Comparison of ENCODE assay signal across 18 mouse cellular contexts in genomic region chr13:109994240-109994764, GRCm38 (mm10).
DNase-seq lines count a peak whose midpoint lies in the region; ATAC-seq lines count a peak whose summit lies in the region.
"Had no signal": no experiment of that assay in that cellular context is flagged by ENCODE, and none has a peak within 500 bp of the region (broad histone marks: within the 10 kb centered on the region; RNA-seq: fewer than 3 reads in every experiment).

No protein-coding gene starts in this region.

- no peaks in the 10 kb centered on the region for H3K9me3 ChIP-seq in embryonic facial prominence, embryonic 11.5 days (replicated peaks; ENCODE audit: control insufficient read depth, low read length)
- no peaks in the 10 kb centered on the region for H3K9me3 ChIP-seq in limb, embryonic 10.5 days (replicated peaks)
- H3K9me3 ChIP-seq in stomach, embryonic 16.5 days (replicated peaks; ENCODE audit: control insufficient read depth, low read length) = no peaks in the 10 kb centered on the region
- no peaks in the 10 kb centered on the region for H3K9me3 ChIP-seq in midbrain, embryonic 14.5 days (ENCODE audit: control insufficient read depth, low read length)
- H3K9me3 ChIP-seq: hindbrain, embryonic 10.5 days; lung, embryonic 15.5 days; midbrain, embryonic 10.5 days; neural tube, embryonic 12.5 days had no signal

- no peak overlapping the region for H3K4me2 ChIP-seq in embryonic facial prominence, embryonic 11.5 days (ENCODE audit: low read depth, low read length)
- no peak overlapping the region for H3K4me2 ChIP-seq in stomach, embryonic 16.5 days (ENCODE audit: low read depth, low read length)
- H3K4me2 ChIP-seq in midbrain, embryonic 14.5 days (ENCODE audit: low read length) = no peak overlapping the region
- H3K4me2 ChIP-seq: lung, embryonic 15.5 days; neural tube, embryonic 12.5 days had no signal

- H3K36me3 ChIP-seq in embryonic facial prominence, embryonic 11.5 days (replicated peaks; ENCODE audit: control insufficient read depth, insufficient read depth, low read depth, low read length) = no peaks in the 10 kb centered on the region
- no peaks in the 10 kb centered on the region for H3K36me3 ChIP-seq in limb, embryonic 10.5 days
- H3K36me3 ChIP-seq in stomach, embryonic 16.5 days (ENCODE audit: control insufficient read depth, insufficient read depth, low read length) = no peaks in the 10 kb centered on the region
- no peaks in the 10 kb centered on the region for H3K36me3 ChIP-seq in midbrain, embryonic 14.5 days (ENCODE audit: control insufficient read depth, insufficient read depth, low read length)
- H3K36me3 ChIP-seq: hindbrain, embryonic 10.5 days; lung, embryonic 15.5 days; midbrain, embryonic 10.5 days; neural tube, embryonic 12.5 days had no signal

- no peaks in the 10 kb centered on the region for H3K27me3 ChIP-seq in embryonic facial prominence, embryonic 11.5 days (ENCODE audit: control insufficient read depth, insufficient read depth, low read length)
- H3K27me3 ChIP-seq in limb, embryonic 10.5 days (ENCODE audit: low read depth, poor library complexity, severe bottlenecking) = no peaks in the 10 kb centered on the region
- H3K27me3 ChIP-seq in stomach, embryonic 16.5 days (ENCODE audit: control insufficient read depth, insufficient read depth, low read length) = no peaks in the 10 kb centered on the region
- H3K27me3 ChIP-seq in midbrain, embryonic 14.5 days (ENCODE audit: control insufficient read depth, insufficient read depth, low read length) = no peaks in the 10 kb centered on the region
- H3K27me3 ChIP-seq: lung, embryonic 15.5 days; neural tube, embryonic 12.5 days had no signal

- no peak overlapping the region for H3K4me3 ChIP-seq in embryonic facial prominence, embryonic 11.5 days (ENCODE audit: low read depth, low read length)
- H3K4me3 ChIP-seq in limb, embryonic 10.5 days = no peak overlapping the region
- H3K4me3 ChIP-seq in stomach, embryonic 16.5 days (replicated peaks; ENCODE audit: low read length) = no peak overlapping the region
- H3K4me3 ChIP-seq in midbrain, embryonic 14.5 days (replicated peaks; ENCODE audit: low read depth, low read length) = no peak overlapping the region
- H3K4me3 ChIP-seq: hindbrain, embryonic 10.5 days; lung, embryonic 15.5 days; midbrain, embryonic 10.5 days; neural tube, embryonic 12.5 days had no signal

- 53% methylated on average over 3 of the region's 3 CpGs for WGBS in embryonic facial prominence, embryonic 11.5 days
- 33% methylated on average over 3 of the region's 3 CpGs for WGBS in limb, embryonic 10.5 days
- 59% methylated on average over 3 of the region's 3 CpGs for WGBS in stomach, embryonic 16.5 days
- 76% methylated on average over 3 of the region's 3 CpGs for WGBS in midbrain, embryonic 14.5 days

- no peak overlapping the region for H3K27ac ChIP-seq in embryonic facial prominence, embryonic 11.5 days (replicated peaks; ENCODE audit: low read depth, low read length)
- peak overlapping the region; percentile 77 for H3K27ac ChIP-seq in limb, embryonic 10.5 days
- H3K27ac ChIP-seq in stomach, embryonic 16.5 days (ENCODE audit: low read length) = peak overlapping the region; percentile 21; the same call in 1 of the 2 replicates
- no peak overlapping the region for H3K27ac ChIP-seq in midbrain, embryonic 14.5 days (replicated peaks; ENCODE audit: low read depth, low read length)
- H3K27ac ChIP-seq: hindbrain, embryonic 10.5 days; hindbrain, postnatal 0 days; liver, embryonic 14.5 days; lung, embryonic 15.5 days; midbrain, embryonic 10.5 days; neural tube, embryonic 12.5 days had no signal

- DNase-seq in kidney, postnatal 4 days = peak; percentile 12 to 31
- no peak for DNase-seq in kidney, postnatal 14 days
- peak; percentile 41 for DNase-seq in embryonic facial prominence, embryonic 11.5 days (ENCODE audit: low spot score)
- DNase-seq in limb, embryonic 10.5 days (ENCODE audit: low spot score) = peak; percentile 63
- no peak for DNase-seq in testis, postnatal 14 days (ENCODE audit: low spot score)
- DNase-seq in midbrain, embryonic 14.5 days = no peak
- DNase-seq: cerebellum, adult 8-10 months; gastrocnemius, postnatal 36 days; kidney, adult 2 months; lung, postnatal 4 days had no signal

- H3K9ac ChIP-seq in embryonic facial prominence, embryonic 11.5 days (replicated peaks; ENCODE audit: low read length) = no peak overlapping the region
- no peak overlapping the region for H3K9ac ChIP-seq in stomach, embryonic 16.5 days (ENCODE audit: low read length)
- H3K9ac ChIP-seq in midbrain, embryonic 14.5 days (replicated peaks; ENCODE audit: low read length) = no peak overlapping the region
- H3K9ac ChIP-seq: liver, embryonic 14.5 days; lung, embryonic 15.5 days; neural tube, embryonic 12.5 days had no signal

- ATAC-seq in embryonic facial prominence, embryonic 11.5 days (replicated peaks; ENCODE audit: insufficient number of reproducible peaks, low FRiP score, low TSS enrichment, low read depth) = no peak
- no peak for ATAC-seq in stomach, embryonic 16.5 days (ENCODE audit: insufficient read depth, low FRiP score)
- ATAC-seq in midbrain, embryonic 14.5 days (ENCODE audit: low FRiP score, low TSS enrichment) = no peak
- ATAC-seq: forebrain, embryonic 14.5 days; hindbrain, postnatal 0 days had no signal

- no peaks in the 10 kb centered on the region for H3K4me1 ChIP-seq in embryonic facial prominence, embryonic 11.5 days (ENCODE audit: control insufficient read depth, insufficient read depth, low read length)
- H3K4me1 ChIP-seq in limb, embryonic 10.5 days = peaks cover 42% of the 10 kb centered on the region
- peaks cover 10% of the 10 kb centered on the region; the same call in 1 of the 2 replicates for H3K4me1 ChIP-seq in stomach, embryonic 16.5 days (ENCODE audit: control insufficient read depth, insufficient read depth, low read length)
- H3K4me1 ChIP-seq in midbrain, embryonic 14.5 days (ENCODE audit: control insufficient read depth, insufficient read depth, low read length) = no peaks in the 10 kb centered on the region
- H3K4me1 ChIP-seq: hindbrain, embryonic 10.5 days; midbrain, embryonic 10.5 days; neural tube, embryonic 12.5 days had no signal

Comparison
In these comparisons a context has a peak if more than half of its experiments do, and no peak if none do; other contexts are left out.
1. DNase-seq: peak in kidney, postnatal 4 days (2 of 2), embryonic facial prominence, embryonic 11.5 days (single experiment) and limb, embryonic 10.5 days (single experiment); none in kidney, postnatal 14 days (single experiment), testis, postnatal 14 days (single experiment) and midbrain, embryonic 14.5 days (single experiment).
2. H3K27ac ChIP-seq: peak in limb, embryonic 10.5 days (single experiment) and stomach, embryonic 16.5 days (single experiment); none in embryonic facial prominence, embryonic 11.5 days (single experiment) and midbrain, embryonic 14.5 days (single experiment).